Mouse (Mus musculus) MEL (cell line): ENCODE results near the gene Cort. TPM values are rescaled to one million over a fixed set of nuclear protein-coding genes. Genes with fewer than 3 reads are reported as not detected.

Experiments used
- DNase-seq: peaks from one replicate; pipeline ENCODE4 v3.0.0; 2011; ENCODE audit warnings: low read depth, low spot score
- H3K27ac ChIP-seq: 2 replicates; pipeline ENCODE4 v1.5.1; 2012; ENCODE audit warnings: low read depth, mild to moderate bottlenecking, control low read depth, low read length, moderate library complexity; ENCODE audit not compliant: control insufficient read depth
- H3K27me3 ChIP-seq, 2 experiments: fragments of 150-350 bp in 1 of 2; sonication (generic) in 1 of 2; 2 replicates each; pipeline ENCODE4 v1.6.1; 2012; ENCODE audit warnings: low read length in 2 of 2, mild to moderate bottlenecking in 2 of 2, improper control_type of control experiment in 1 of 2, moderate library complexity in 1 of 2; ENCODE audit not compliant: insufficient read depth in 2 of 2, control insufficient read depth in 1 of 2
- H3K36me3 ChIP-seq, 2 experiments: 2 replicates each; pipeline ENCODE4 v1.6.1; 2012 to 2014; ENCODE audit warnings: low read length in 2 of 2, improper control_type of control experiment in 1 of 2, inconsistent platforms in 1 of 2, mild to moderate bottlenecking in 1 of 2; ENCODE audit not compliant: insufficient read depth in 2 of 2, control insufficient read depth in 1 of 2
- H3K4me1 ChIP-seq, 2 experiments: fragments of 150-350 bp in 1 of 2; sonication (generic) in 1 of 2; 2 replicates each; pipeline ENCODE4 v1.6.1; 2012; ENCODE audit warnings: low read length in 2 of 2, improper control_type of control experiment in 1 of 2, mild to moderate bottlenecking in 1 of 2; ENCODE audit not compliant: insufficient read depth in 2 of 2, control insufficient read depth in 1 of 2
- H3K4me3 ChIP-seq, 2 experiments: fragments of 150-350 bp in 1 of 2; sonication (generic) in 1 of 2; 2 replicates each; pipeline ENCODE4 v1.5.1; 2012; ENCODE audit warnings: low read depth in 2 of 2, low read length in 2 of 2, mild to moderate bottlenecking in 2 of 2, moderate library complexity in 2 of 2, control low read depth in 1 of 2, improper control_type of control experiment in 1 of 2; ENCODE audit not compliant: control insufficient read depth in 1 of 2, insufficient read depth in 1 of 2
- H3K79me2 ChIP-seq: 2 replicates; pipeline ENCODE4 v1.6.1; 2012; ENCODE audit warnings: mild to moderate bottlenecking, low read length, moderate library complexity; ENCODE audit not compliant: control insufficient read depth, poor library complexity, insufficient read depth
- H3K9ac ChIP-seq: 2 replicates; pipeline ENCODE4 v1.6.1; 2012; ENCODE audit warnings: low read depth, mild to moderate bottlenecking, control low read depth, low read length, moderate library complexity; ENCODE audit not compliant: control insufficient read depth, poor library complexity, severe bottlenecking
- H3K9me3 ChIP-seq: fragments of 150-350 bp; sonication (generic); replicated peaks from 2 replicates; pipeline ENCODE4 v1.6.1; 2012; ENCODE audit warnings: mild to moderate bottlenecking, low read length, improper control_type of control experiment, moderate library complexity; ENCODE audit not compliant: insufficient read depth
- CHD1 ChIP-seq: IDR thresholded peaks from 2 replicates; pipeline ENCODE4 v1.6.1; 2012; ENCODE audit warnings: low read depth, mild to moderate bottlenecking, inconsistent platforms, low read length, improper control_type of control experiment
- CHD2 ChIP-seq: IDR thresholded peaks from 2 replicates; pipeline ENCODE4 v1.6.1; 2011; ENCODE audit warnings: low read length, improper control_type of control experiment
- CTCF ChIP-seq, 3 experiments: IDR thresholded peaks in 2 of 3; conservative IDR thresholded peaks in 1 of 3; 2 replicates each; pipeline ENCODE4 v1.5.1; 2011 to 2012; ENCODE audit warnings: low read length in 3 of 3, low read depth in 2 of 3, mild to moderate bottlenecking in 2 of 3, improper control_type of control experiment in 1 of 3, inconsistent platforms in 1 of 3, mixed read lengths in 1 of 3, moderate library complexity in 1 of 3; ENCODE audit not compliant: control insufficient read depth in 1 of 3, insufficient read depth in 1 of 3, poor library complexity in 1 of 3, severe bottlenecking in 1 of 3
- E2F4 ChIP-seq: IDR thresholded peaks from 2 replicates; pipeline ENCODE4 v1.6.1; 2011; ENCODE audit warnings: low read depth, low read length, improper control_type of control experiment, borderline replicate concordance
- ETS1 ChIP-seq: IDR thresholded peaks from 2 replicates; pipeline ENCODE4 v1.6.1; 2012; ENCODE audit warnings: low read depth, mild to moderate bottlenecking, inconsistent platforms, low read length, improper control_type of control experiment, moderate library complexity
- HCFC1 ChIP-seq: IDR thresholded peaks from 2 replicates; pipeline ENCODE4 v1.6.1; 2012; ENCODE audit warnings: low read depth, mild to moderate bottlenecking, inconsistent platforms, low read length, improper control_type of control experiment, moderate library complexity
- JUND ChIP-seq: IDR thresholded peaks from 2 replicates; pipeline ENCODE4 v1.6.1; 2011; ENCODE audit warnings: low read depth, mild to moderate bottlenecking, improper control_type of control experiment, low read length
- MAFK ChIP-seq: IDR thresholded peaks from 2 replicates; pipeline ENCODE4 v1.6.1; 2011; ENCODE audit warnings: low read depth, mild to moderate bottlenecking, low read length, improper control_type of control experiment, borderline replicate concordance
- MAX ChIP-seq: IDR thresholded peaks from 2 replicates; pipeline ENCODE4 v1.6.1; 2011; ENCODE audit warnings: low read length, improper control_type of control experiment
- MAZ ChIP-seq: IDR thresholded peaks from 2 replicates; pipeline ENCODE4 v1.6.1; 2012; ENCODE audit warnings: low read depth, mild to moderate bottlenecking, inconsistent platforms, low read length, improper control_type of control experiment
- MEF2A ChIP-seq: IDR thresholded peaks from 2 replicates; pipeline ENCODE4 v1.6.1; 2014; ENCODE audit warnings: low read depth, mild to moderate bottlenecking, inconsistent platforms, low read length, improper control_type of control experiment; ENCODE audit not compliant: poor library complexity, insufficient replicate concordance, severe bottlenecking; ENCODE audit errors: extremely low read depth
- MXI1 ChIP-seq: IDR thresholded peaks from 2 replicates; pipeline ENCODE4 v1.6.1; 2011; ENCODE audit warnings: mild to moderate bottlenecking, low read depth, low read length, improper control_type of control experiment
- NELFE ChIP-seq: IDR thresholded peaks from 2 replicates; pipeline ENCODE4 v1.6.1; 2011; ENCODE audit warnings: low read depth, low read length, improper control_type of control experiment
- NRF1 ChIP-seq: IDR thresholded peaks from 2 replicates; pipeline ENCODE4 v1.6.1; 2014; ENCODE audit warnings: low read depth, mild to moderate bottlenecking, inconsistent platforms, low read length, improper control_type of control experiment, moderate library complexity; ENCODE audit not compliant: poor library complexity, insufficient read depth, severe bottlenecking
- POLR2A ChIP-seq, 2 experiments: IDR thresholded peaks; 2 replicates each; pipeline ENCODE4 v1.6.1; 2011 to 2012; ENCODE audit warnings: low read length in 2 of 2, mild to moderate bottlenecking in 2 of 2, control low read depth in 1 of 2, improper control_type of control experiment in 1 of 2, low read depth in 1 of 2, moderate library complexity in 1 of 2; ENCODE audit not compliant: control insufficient read depth in 1 of 2, insufficient read depth in 1 of 2, poor library complexity in 1 of 2
- POLR2AphosphoS2 ChIP-seq: IDR thresholded peaks from 2 replicates; pipeline ENCODE4 v1.6.1; 2011; ENCODE audit warnings: low read length, improper control_type of control experiment
- RAD21 ChIP-seq: IDR thresholded peaks from 2 replicates; pipeline ENCODE4 v1.6.1; 2011; ENCODE audit warnings: mild to moderate bottlenecking, low read depth, low read length, improper control_type of control experiment
- SIN3A ChIP-seq: IDR thresholded peaks from 2 replicates; pipeline ENCODE4 v1.6.1; 2012; ENCODE audit warnings: low read length, improper control_type of control experiment, inconsistent platforms
- SMC3 ChIP-seq: IDR thresholded peaks from 2 replicates; pipeline ENCODE4 v1.6.1; 2011; ENCODE audit warnings: low read depth, low read length, improper control_type of control experiment
- TBP ChIP-seq: IDR thresholded peaks from 2 replicates; pipeline ENCODE4 v1.8.0; 2011; ENCODE audit warnings: low read depth, low read length, improper control_type of control experiment
- TCF12 ChIP-seq: IDR thresholded peaks from 2 replicates; pipeline ENCODE4 v1.6.1; 2014; ENCODE audit warnings: low read depth, mild to moderate bottlenecking, inconsistent platforms, low read length, improper control_type of control experiment, moderate library complexity
- USF1 ChIP-seq: IDR thresholded peaks from 2 replicates; pipeline ENCODE4 v1.6.1; 2014; ENCODE audit warnings: low read depth, mild to moderate bottlenecking, inconsistent platforms, low read length, improper control_type of control experiment, moderate library complexity
- USF2 ChIP-seq, 2 experiments: IDR thresholded peaks; 2 replicates each; pipeline ENCODE4 v1.6.1; 2011 to 2012; ENCODE audit warnings: improper control_type of control experiment in 2 of 2, low read length in 2 of 2, borderline replicate concordance in 1 of 2, inconsistent platforms in 1 of 2, low read depth in 1 of 2, mild to moderate bottlenecking in 1 of 2; ENCODE audit not compliant: insufficient read depth in 1 of 2
- ZKSCAN1 ChIP-seq: IDR thresholded peaks from 2 replicates; pipeline ENCODE4 v1.6.1; 2012; ENCODE audit warnings: low read depth, mild to moderate bottlenecking, inconsistent platforms, low read length, improper control_type of control experiment, moderate library complexity
- ZMIZ1 ChIP-seq: IDR thresholded peaks from 2 replicates; pipeline ENCODE4 v1.6.1; 2012; ENCODE audit warnings: low read depth, mild to moderate bottlenecking, inconsistent platforms, low read length, improper control_type of control experiment, moderate library complexity
- ZNF384 ChIP-seq: IDR thresholded peaks from 2 replicates; pipeline ENCODE4 v1.6.1; 2012; ENCODE audit warnings: low read depth, mild to moderate bottlenecking, inconsistent platforms, low read length, improper control_type of control experiment
- polyA plus RNA-seq, 2 experiments: library from polyadenylated mRNA; stranded (reverse) in 1 of 2; unstranded in 1 of 2; fragments of >175 nt in 1 of 2; fragments of >200 nt in 1 of 2; gene quantifications; 2 replicates each; pipeline versions ENCODE4 v1.2.1 to v1.2.4; 2012; ENCODE audit warnings: low replicate concordance in 2 of 2, low read depth in 1 of 2; ENCODE audit not compliant: insufficient read length in 2 of 2, insufficient read depth in 1 of 2, missing spikeins in 1 of 2
- total RNA-seq: library from RNA; depleted of rRNA; stranded (reverse); fragments of 300-350 nt; gene quantifications from 2 replicates; pipeline ENCODE4 v1.2.3, GENCODE M21; 2012

The Cort gene
- total and polyA plus RNA-seq, 3 experiments = 0.39 to 2.0 TPM; not detected in 1

- H3K4me1 ChIP-seq = peaks cover 7 to 20% of the 10 kb centered on the region in 2 experiments
- TF ChIP-seq TBP (peak; percentile 81), ETS1 (peak; percentile 40; the same call in 1 of the 2 replicates), CHD2 (peak; percentile 83), ZKSCAN1 (no peak), HCFC1 (peak; percentile 86), USF1 (peak; percentile 91), NRF1 (0 out of 2 replicates have a peak, but pooled peaks have one; percentile 27), ZMIZ1 (peak; percentile 73; the same call in 1 of the 2 replicates), SMC3 (no peak), MAFK (no peak), NELFE (peak; percentile 89), POLR2AphosphoS2 (peak; percentile 68; the same call in 1 of the 2 replicates), SIN3A (peak; percentile 98), USF2 (IDR thresholded peaks at IDR 0.05; ENCODE audit: borderline replicate concordance in 1 of 2, insufficient read depth in 1 of 2, low read depth in 1 of 2, low read length in 2 of 2) (no peak), POLR2A (IDR thresholded peaks at IDR 0.05; ENCODE audit: control insufficient read depth in 1 of 2, insufficient read depth in 1 of 2, low read depth in 1 of 2, low read length in 2 of 2, poor library complexity in 1 of 2) (peak; percentile 53 to 82), TCF12 (peak; percentile 57; the same call in 1 of the 2 replicates)
- TF ChIP-seq, all 39 proteins: peak for 12
- Histone ChIP-seq H3K27me3 (no peaks in the 10 kb centered on the region), H3K27ac (peak within 1 kb of the TSS; percentile 90), H3K36me3 (peaks cover 5 to 32% of the 10 kb centered on the region in 2 experiments), H3K79me2 (peaks cover 17% of the 10 kb centered on the region), H3K9me3 (no peaks in the 10 kb centered on the region), H3K9ac (peak within 1 kb of the TSS; percentile 88), H3K4me3 (peak within 1 kb of the TSS; percentile 78 to 87)
- peak; percentile 98 for DNase-seq
Measured at GRCm38 (mm10) chr4:149166215-149166946, 39.8 kb upstream of the Cort start, which contains the start of gene Pgd. TSS of gene Pgd (minus strand) at chr4:149166771.

DNA sequence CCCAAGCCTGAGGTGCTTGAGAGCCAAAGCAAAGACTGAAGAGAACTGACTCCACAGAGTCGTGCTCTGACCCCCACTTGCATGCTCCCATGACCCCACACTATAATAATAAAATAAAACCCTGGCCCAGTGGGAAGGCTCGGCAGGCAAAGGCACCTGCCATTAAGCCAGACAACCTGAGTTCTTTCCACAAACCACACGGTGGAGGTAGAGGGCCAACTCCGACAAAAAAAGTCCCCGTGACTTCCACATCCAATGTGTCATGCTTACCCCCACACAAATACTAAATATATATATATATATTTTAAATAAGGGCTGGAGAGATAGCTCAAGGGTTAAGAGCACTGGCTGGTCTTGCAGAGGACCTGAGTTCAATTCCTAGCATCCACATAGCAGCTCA lies 37.6 kb upstream of the Cort start:
- Histone ChIP-seq H3K4me1 (peaks cover 8 to 28% of the 10 kb centered on the region in 2 experiments), H3K79me2 (peaks cover 17% of the 10 kb centered on the region), H3K9ac (no peak overlapping the region), H3K4me3 (no peak overlapping the region), H3K9me3 (no peaks in the 10 kb centered on the region), H3K27me3 (no peaks in the 10 kb centered on the region), H3K27ac (no peak overlapping the region), H3K36me3 (peaks cover 8 to 38% of the 10 kb centered on the region in 2 experiments)
- TF ChIP-seq HCFC1 = no peak
- no peak for TF ChIP-seq CTCF (IDR thresholded peaks at IDR 0.05 in 2 of 3, conservative IDR thresholded peaks at IDR 0.05 in 1 of 3; ENCODE audit: control insufficient read depth in 1 of 3, insufficient read depth in 1 of 3, low read depth in 2 of 3, low read length in 3 of 3, poor library complexity in 1 of 3, severe bottlenecking in 1 of 3)
- no peak for TF ChIP-seq ZNF384
- TF ChIP-seq MAZ = no peak
- TF ChIP-seq USF2 (IDR thresholded peaks at IDR 0.05; ENCODE audit: borderline replicate concordance in 1 of 2, insufficient read depth in 1 of 2, low read depth in 1 of 2, low read length in 2 of 2) = no peak
- no peak for TF ChIP-seq MAX
- no peak for TF ChIP-seq CHD1
- TF ChIP-seq MXI1 = no peak
- TF ChIP-seq MEF2A = no peak
- no peak for TF ChIP-seq RAD21
- TF ChIP-seq POLR2A (IDR thresholded peaks at IDR 0.05; ENCODE audit: control insufficient read depth in 1 of 2, insufficient read depth in 1 of 2, low read depth in 1 of 2, low read length in 2 of 2, poor library complexity in 1 of 2) = no peak
- TF ChIP-seq E2F4 = no peak
- no peak for TF ChIP-seq JUND
- no peak for DNase-seq
